Mouse (Mus musculus): ENCODE measurements around the gene Vwa5a.

GRCm38 (mm10) chr9:38728218-38728617, 10.2 kb downstream of the Vwa5a start:
- TF ChIP-seq MAFK (IDR thresholded peaks at IDR 0.05; ENCODE audit: insufficient read depth, low read depth, low read length) (no peak), CHD2 (IDR thresholded peaks at IDR 0.05; ENCODE audit: low read depth, low read length) (no peak)

All from ES-E14 (cell line).